Mouse (Mus musculus) heart, embryonic 11.5 days (tissue): ENCODE measurements around the gene Sox5. TPM values are rescaled to one million over a fixed set of nuclear protein-coding genes. Genes with fewer than 3 reads are reported as not detected.
A peak's percentile ranks its signal among the peaks of the same experiment; 100 is the strongest.

Experiments
- ATAC-seq: fragments of 200-750 bp; cut with Nextera tagmentation; replicated peaks from 2 replicates; pipeline ENCODE4 v1.8.0; 2017; ENCODE audit warnings: moderate library complexity; ENCODE audit not compliant: insufficient number of reproducible peaks, low FRiP score, low TSS enrichment
- H3K27ac ChIP-seq: fragments of 300-500 bp; sonication (generic); 2 replicates; pipeline ENCODE4 v1.5.1; 2014; ENCODE audit warnings: mild to moderate bottlenecking, low read depth, low read length
- H3K27me3 ChIP-seq: fragments of 300-500 bp; sonication (generic); 2 replicates; pipeline ENCODE4 v1.6.1; 2014; ENCODE audit warnings: mild to moderate bottlenecking, low read length, mixed read lengths; ENCODE audit not compliant: control insufficient read depth, insufficient read depth
- H3K36me3 ChIP-seq: fragments of 300-500 bp; sonication (generic); 2 replicates; pipeline ENCODE4 v1.6.1; 2014; ENCODE audit warnings: mild to moderate bottlenecking, low read length, moderate library complexity, mixed read lengths; ENCODE audit not compliant: control insufficient read depth, insufficient read depth
- H3K4me1 ChIP-seq: fragments of 300-500 bp; sonication (generic); 2 replicates; pipeline ENCODE4 v1.6.1; 2014; ENCODE audit warnings: low read length; ENCODE audit not compliant: control insufficient read depth, insufficient read depth
- H3K4me2 ChIP-seq: fragments of 300-500 bp; sonication (generic); 2 replicates; pipeline ENCODE4 v1.6.1; 2014; ENCODE audit warnings: mild to moderate bottlenecking, moderate library complexity
- H3K4me3 ChIP-seq: fragments of 300-500 bp; sonication (generic); 2 replicates; pipeline ENCODE4 v1.5.1; 2014; ENCODE audit warnings: low read depth, low read length
- H3K9ac ChIP-seq: fragments of 300-500 bp; sonication (generic); 2 replicates; pipeline ENCODE4 v1.6.1; 2014; ENCODE audit warnings: mild to moderate bottlenecking, low read depth, low read length, moderate library complexity
- H3K9me3 ChIP-seq: fragments of 300-500 bp; sonication (generic); replicated peaks from 2 replicates; pipeline ENCODE4 v1.6.1; 2016; ENCODE audit warnings: low read length; ENCODE audit not compliant: control insufficient read depth
- WGBS: fragments of 180-500 bp; shearing (Covaris S2); extraction: QIAGEN DNeasy Blood & Tissue Kit; methylation state at CpG from one replicate; pipeline ENCODE4 v1.1.7; 2014; ENCODE audit not compliant: insufficient replicate concordance; 5-methylcytosine and 5-hydroxymethylcytosine counted together
- polyA plus RNA-seq: library from polyadenylated mRNA; unstranded; fragments of >200 nt; fragmentation: Nextera tagmentation; extraction: Ambion mirVana; gene quantifications from 2 replicates; pipeline ENCODE4 v1.2.1, GENCODE M21; 2014

Sox5 gene
- polyA plus RNA-seq, 1 experiment from 2014 or later: 16.2 TPM

GRCm38 (mm10) chr6:144380171-144380570 lies 401.6 kb downstream of the Sox5 start:
- H3K4me3 ChIP-seq: no peak overlapping the region
- H3K4me1 ChIP-seq: no peaks in the 10 kb centered on the region
- WGBS: 84% methylated on average over 15 of the region's 15 CpGs
- H3K9me3 ChIP-seq: no peaks in the 10 kb centered on the region
- no peaks in the 10 kb centered on the region for H3K36me3 ChIP-seq
- H3K9ac ChIP-seq: no peak overlapping the region
- no peak for ATAC-seq
- no peaks in the 10 kb centered on the region for H3K27me3 ChIP-seq
- H3K27ac ChIP-seq: no peak overlapping the region
- H3K4me2 ChIP-seq: no peak overlapping the region

GRCm38 (mm10) chr6:144374810-144375209 lies 407.0 kb downstream of the Sox5 start:
- H3K4me1 ChIP-seq: no peaks in the 10 kb centered on the region
- H3K36me3 ChIP-seq: no peaks in the 10 kb centered on the region
- H3K4me2 ChIP-seq: no peak overlapping the region
- H3K27ac ChIP-seq: no peak overlapping the region
- H3K9me3 ChIP-seq: no peaks in the 10 kb centered on the region
- 79% methylated on average over 11 of the region's 11 CpGs for WGBS
- no peak for ATAC-seq
- no peak overlapping the region for H3K4me3 ChIP-seq
- no peak overlapping the region for H3K9ac ChIP-seq
- no peaks in the 10 kb centered on the region for H3K27me3 ChIP-seq

GRCm38 (mm10) chr6:144370699-144371098 lies 411.1 kb downstream of the Sox5 start:
- no peaks in the 10 kb centered on the region for H3K36me3 ChIP-seq
- ATAC-seq: no peak; the same call in 1 of the 2 replicates
- H3K27ac ChIP-seq: no peak overlapping the region
- H3K9ac ChIP-seq: no peak overlapping the region
- H3K9me3 ChIP-seq: no peaks in the 10 kb centered on the region
- H3K4me3 ChIP-seq: no peak overlapping the region
- WGBS: 42% methylated on average over 10 of the region's 10 CpGs
- H3K4me2 ChIP-seq: no peak overlapping the region
- H3K4me1 ChIP-seq: no peaks in the 10 kb centered on the region
- no peaks in the 10 kb centered on the region for H3K27me3 ChIP-seq

GRCm38 (mm10) chr6:144367626-144368077 lies 414.1 kb downstream of the Sox5 start:
- Histone ChIP-seq H3K9ac (no peak overlapping the region), H3K9me3 (no peaks in the 10 kb centered on the region), H3K36me3 (no peaks in the 10 kb centered on the region), H3K27me3 (no peaks in the 10 kb centered on the region), H3K4me2 (no peak overlapping the region), H3K4me1 (no peaks in the 10 kb centered on the region), H3K4me3 (no peak overlapping the region), H3K27ac (no peak overlapping the region)
- WGBS: 90% methylated on average over 11 of the region's 11 CpGs
- ATAC-seq: no peak

- ATAC-seq: no peak
- no peak overlapping the region for H3K27ac ChIP-seq
- 10% methylated on average over 5 of the region's 5 CpGs for WGBS
- H3K9me3 ChIP-seq: no peaks in the 10 kb centered on the region
- H3K27me3 ChIP-seq: no peaks in the 10 kb centered on the region
- peak overlapping the region; percentile 40 for H3K4me2 ChIP-seq
- no peak overlapping the region for H3K9ac ChIP-seq
- no peaks in the 10 kb centered on the region for H3K36me3 ChIP-seq
- H3K4me3 ChIP-seq: no peak overlapping the region
- H3K4me1 ChIP-seq: 0 out of 2 replicates have a peak, but pooled peaks cover 3% of the 10 kb centered on the region
Measured at GRCm38 (mm10) chr6:144361267-144362038, 420.3 kb downstream of the Sox5 start.

GRCm38 (mm10) chr6:144357081-144357480 lies 424.7 kb downstream of the Sox5 start:
- H3K4me1 ChIP-seq: 0 out of 2 replicates have a peak, but pooled peaks cover 3% of the 10 kb centered on the region
- no peaks in the 10 kb centered on the region for H3K36me3 ChIP-seq
- H3K9ac ChIP-seq: no peak overlapping the region
- 76% methylated on average over 4 of the region's 4 CpGs for WGBS
- no peak overlapping the region for H3K4me2 ChIP-seq
- no peak overlapping the region for H3K4me3 ChIP-seq
- no peak for ATAC-seq
- no peaks in the 10 kb centered on the region for H3K27me3 ChIP-seq
- no peak overlapping the region for H3K27ac ChIP-seq
- no peaks in the 10 kb centered on the region for H3K9me3 ChIP-seq

GRCm38 (mm10) chr6:144351049-144351448 lies 430.7 kb downstream of the Sox5 start:
- Histone ChIP-seq H3K4me1 (no peaks in the 10 kb centered on the region), H3K9me3 (no peaks in the 10 kb centered on the region), H3K4me2 (no peak overlapping the region), H3K27ac (no peak overlapping the region), H3K4me3 (no peak overlapping the region), H3K36me3 (no peaks in the 10 kb centered on the region), H3K9ac (no peak overlapping the region), H3K27me3 (no peaks in the 10 kb centered on the region)
- WGBS: 77% methylated on average over 6 of the region's 6 CpGs
- no peak for ATAC-seq

GRCm38 (mm10) chr6:144343338-144343737 lies 438.4 kb downstream of the Sox5 start:
- H3K4me1 ChIP-seq: no peaks in the 10 kb centered on the region
- no peak for ATAC-seq
- no peaks in the 10 kb centered on the region for H3K27me3 ChIP-seq
- no peak overlapping the region for H3K9ac ChIP-seq
- peaks cover 5% of the 10 kb centered on the region; the same call in 1 of the 2 replicates for H3K9me3 ChIP-seq
- 52% methylated on average over 11 of the region's 11 CpGs for WGBS
- no peak overlapping the region for H3K4me2 ChIP-seq
- no peak overlapping the region for H3K4me3 ChIP-seq
- H3K36me3 ChIP-seq: no peaks in the 10 kb centered on the region
- H3K27ac ChIP-seq: no peak overlapping the region

GRCm38 (mm10) chr6:144339554-144339953 lies 442.2 kb downstream of the Sox5 start:
- H3K27ac ChIP-seq: no peak overlapping the region
- no peak overlapping the region for H3K4me3 ChIP-seq
- H3K27me3 ChIP-seq: 0 out of 2 replicates have a peak, but pooled peaks cover 2% of the 10 kb centered on the region
- 88% methylated on average over 3 of the region's 3 CpGs for WGBS
- H3K4me1 ChIP-seq: no peaks in the 10 kb centered on the region
- no peak overlapping the region for H3K9ac ChIP-seq
- H3K4me2 ChIP-seq: no peak overlapping the region
- peaks cover 5% of the 10 kb centered on the region; the same call in 1 of the 2 replicates for H3K9me3 ChIP-seq
- H3K36me3 ChIP-seq: no peaks in the 10 kb centered on the region
- ATAC-seq: no peak
